Mouse (Mus musculus): ENCODE results near the gene Zfp961. TPM values are rescaled to one million over a fixed set of nuclear protein-coding genes. Genes with fewer than 3 reads are reported as not detected.

Gene Zfp961
- polyA plus RNA-seq, 2 experiments, result 8.4 to 9.2 TPM

GRCm38 (mm10) chr8:71960483-71960882 lies 9.6 kb downstream of the Zfp961 start:
- H3K9ac ChIP-seq (replicated peaks), result no peak overlapping the region
- ATAC-seq (ENCODE audit: insufficient read depth) (no peak), DNase-seq (ENCODE audit: low read depth in 3 of 3, low spot score in 3 of 3) (no peak)
- H3K4me1 ChIP-seq (replicated peaks; ENCODE audit: control insufficient read depth in 2 of 2, insufficient read depth in 2 of 2, low read length in 1 of 2), result no peaks in the 10 kb centered on the region
- H3K36me3 ChIP-seq (replicated peaks; ENCODE audit: control insufficient read depth, insufficient read depth, low read depth), result peaks cover 4% of the 10 kb centered on the region
- no peak overlapping the region for H3K4me3 ChIP-seq (ENCODE audit: insufficient read depth in 1 of 2, low read depth in 2 of 2, low read length in 2 of 2)
- no peaks in the 10 kb centered on the region for H3K27me3 ChIP-seq (ENCODE audit: control insufficient read depth, insufficient read depth, low read length)
- H3K4me2 ChIP-seq (ENCODE audit: low read depth), result no peak overlapping the region
- no peak for TF ChIP-seq EP300 (IDR thresholded peaks at IDR 0.05; ENCODE audit: low read depth)
- TF ChIP-seq CTCF (IDR thresholded peaks at IDR 0.05; ENCODE audit: low read depth), result no peak
- no peaks in the 10 kb centered on the region for H3K9me3 ChIP-seq (ENCODE audit: control insufficient read depth, low read length)
- H3K27ac ChIP-seq, result no peak overlapping the region

DNA sequence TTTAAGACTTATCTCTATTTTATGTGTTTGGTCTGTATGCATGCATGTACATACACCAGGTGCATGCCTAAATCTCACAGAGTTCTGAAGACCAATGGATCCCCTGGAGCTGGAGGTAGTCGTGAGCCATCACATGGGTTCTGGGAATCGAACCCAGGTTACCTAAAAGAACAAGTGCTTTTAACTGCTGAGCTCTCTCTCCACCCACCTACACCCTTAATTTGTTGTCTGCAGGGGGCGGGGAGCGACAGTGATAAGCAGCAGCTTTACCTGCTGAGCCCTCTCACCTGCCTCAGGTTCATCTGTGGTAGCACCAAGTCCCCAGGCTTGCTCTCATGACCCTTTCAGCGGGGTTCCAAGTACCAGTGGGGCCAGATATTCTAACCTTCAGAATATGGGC lies 11.0 kb downstream of the Zfp961 start:
- H3K27ac ChIP-seq, result no peak overlapping the region
- TF ChIP-seq EP300 (IDR thresholded peaks at IDR 0.05; ENCODE audit: low read depth), result no peak
- TF ChIP-seq CTCF (IDR thresholded peaks at IDR 0.05; ENCODE audit: low read depth), result no peak
- peaks cover 12% of the 10 kb centered on the region for H3K36me3 ChIP-seq (replicated peaks; ENCODE audit: control insufficient read depth, insufficient read depth, low read depth)
- no peak for ATAC-seq (ENCODE audit: insufficient read depth)
- H3K9me3 ChIP-seq (ENCODE audit: control insufficient read depth, low read length), result peaks cover 3% of the 10 kb centered on the region
- no peaks in the 10 kb centered on the region for H3K4me1 ChIP-seq (replicated peaks; ENCODE audit: control insufficient read depth in 2 of 2, insufficient read depth in 2 of 2, low read length in 1 of 2)
- DNase-seq (ENCODE audit: low read depth in 3 of 3, low spot score in 3 of 3), result no peak
- no peak overlapping the region for H3K9ac ChIP-seq (replicated peaks)
- no peak overlapping the region for H3K4me3 ChIP-seq (ENCODE audit: insufficient read depth in 1 of 2, low read depth in 2 of 2, low read length in 2 of 2)
- H3K27me3 ChIP-seq (ENCODE audit: control insufficient read depth, insufficient read depth, low read length), result no peaks in the 10 kb centered on the region
- 75% methylated on average over 5 of the region's 5 CpGs for WGBS (ENCODE audit: insufficient replicate concordance)
- no peak overlapping the region for H3K4me2 ChIP-seq (ENCODE audit: low read depth)

GRCm38 (mm10) chr8:71964051-71964450 lies 13.2 kb downstream of the Zfp961 start:
- ATAC-seq (ENCODE audit: insufficient read depth) (no peak), DNase-seq (ENCODE audit: low read depth in 3 of 3, low spot score in 3 of 3) (no peak)
- H3K4me1 ChIP-seq (replicated peaks; ENCODE audit: control insufficient read depth in 2 of 2, insufficient read depth in 2 of 2, low read length in 1 of 2), result no peaks in the 10 kb centered on the region
- H3K27ac ChIP-seq, result no peak overlapping the region
- TF ChIP-seq CTCF (IDR thresholded peaks at IDR 0.05; ENCODE audit: low read depth) (no peak), EP300 (IDR thresholded peaks at IDR 0.05; ENCODE audit: low read depth) (no peak)
- H3K4me2 ChIP-seq (ENCODE audit: low read depth), result no peak overlapping the region
- 66% methylated on average over 3 of the region's 3 CpGs for WGBS (ENCODE audit: insufficient replicate concordance)
- H3K4me3 ChIP-seq (ENCODE audit: insufficient read depth in 1 of 2, low read depth in 2 of 2, low read length in 2 of 2), result no peak overlapping the region
- no peaks in the 10 kb centered on the region for H3K27me3 ChIP-seq (ENCODE audit: control insufficient read depth, insufficient read depth, low read length)
- no peak overlapping the region for H3K9ac ChIP-seq (replicated peaks)
- H3K36me3 ChIP-seq (replicated peaks; ENCODE audit: control insufficient read depth, insufficient read depth, low read depth), result peaks cover 28% of the 10 kb centered on the region
- peaks cover 3% of the 10 kb centered on the region for H3K9me3 ChIP-seq (ENCODE audit: control insufficient read depth, low read length)

- Histone ChIP-seq H3K4me2 (ENCODE audit: low read depth) (no peak overlapping the region), H3K27me3 (ENCODE audit: control insufficient read depth, insufficient read depth, low read length) (no peaks in the 10 kb centered on the region), H3K36me3 (replicated peaks; ENCODE audit: control insufficient read depth, insufficient read depth, low read depth) (peaks cover 30% of the 10 kb centered on the region), H3K9me3 (ENCODE audit: control insufficient read depth, low read length) (peaks cover 3% of the 10 kb centered on the region), H3K4me1 (replicated peaks; ENCODE audit: control insufficient read depth in 2 of 2, insufficient read depth in 2 of 2, low read length in 1 of 2) (no peaks in the 10 kb centered on the region), H3K27ac (no peak overlapping the region), H3K9ac (replicated peaks) (no peak overlapping the region), H3K4me3 (ENCODE audit: insufficient read depth in 1 of 2, low read depth in 2 of 2, low read length in 2 of 2) (no peak overlapping the region)
- ATAC-seq (ENCODE audit: insufficient read depth), result no peak
- TF ChIP-seq EP300 (IDR thresholded peaks at IDR 0.05; ENCODE audit: low read depth) (no peak), CTCF (IDR thresholded peaks at IDR 0.05; ENCODE audit: low read depth) (no peak)
- DNase-seq (ENCODE audit: low read depth in 3 of 3, low spot score in 3 of 3), result no peak
- 71% methylated on average over 2 of the region's 2 CpGs for WGBS (ENCODE audit: insufficient replicate concordance)
These were observed 14.3 kb downstream of the Zfp961 start for GRCm38 (mm10) chr8:71965166-71965565.

- H3K27me3 ChIP-seq (ENCODE audit: control insufficient read depth, insufficient read depth, low read length), result no peaks in the 10 kb centered on the region
- H3K9me3 ChIP-seq (ENCODE audit: control insufficient read depth, low read length), result peaks cover 3% of the 10 kb centered on the region
- no peak for ATAC-seq (ENCODE audit: insufficient read depth)
- peaks cover 30% of the 10 kb centered on the region for H3K36me3 ChIP-seq (replicated peaks; ENCODE audit: control insufficient read depth, insufficient read depth, low read depth)
- H3K4me3 ChIP-seq (ENCODE audit: insufficient read depth in 1 of 2, low read depth in 2 of 2, low read length in 2 of 2), result no peak overlapping the region
- no peak for DNase-seq (ENCODE audit: low read depth in 3 of 3, low spot score in 3 of 3)
- H3K4me2 ChIP-seq (ENCODE audit: low read depth), result no peak overlapping the region
- no peak overlapping the region for H3K27ac ChIP-seq
- no peaks in the 10 kb centered on the region for H3K4me1 ChIP-seq (replicated peaks; ENCODE audit: control insufficient read depth in 2 of 2, insufficient read depth in 2 of 2, low read length in 1 of 2)
- TF ChIP-seq EP300 (IDR thresholded peaks at IDR 0.05; ENCODE audit: low read depth) (no peak), CTCF (IDR thresholded peaks at IDR 0.05; ENCODE audit: low read depth) (peak; percentile 34; the same call in 1 of the 2 replicates)
- H3K9ac ChIP-seq (replicated peaks), result no peak overlapping the region
These were observed 15.6 kb downstream of the Zfp961 start for GRCm38 (mm10) chr8:71966411-71966810.

All from liver, embryonic 14.5 days (tissue).